Mouse (Mus musculus) mouse embryonic stem cell (cell line): Measurements from ENCODE around the gene Dnttip2.
"Not testable (repeated sequence)": the region's sequence is repeated elsewhere in the genome, so short reads cannot be mapped to it uniquely, and the experiment has no call there.

Experiments
- in situ Hi-C, 2 experiments: fragments of 300-500 bp; cut with MboI; formaldehyde crosslinking; loops; 1 replicate in 1 of 2; 3 replicates in 1 of 2; pipeline ENCODE4 v1.14.3; 2019 to 2020; ENCODE audit warnings: low sequenced_read_pairs in 2 of 2, low pct_unique_long_range_greater_than_20kb in 1 of 2, mixed read lengths in 1 of 2; ENCODE audit not compliant: unreplicated experiment in 1 of 2

Gene Dnttip2

DNA sequence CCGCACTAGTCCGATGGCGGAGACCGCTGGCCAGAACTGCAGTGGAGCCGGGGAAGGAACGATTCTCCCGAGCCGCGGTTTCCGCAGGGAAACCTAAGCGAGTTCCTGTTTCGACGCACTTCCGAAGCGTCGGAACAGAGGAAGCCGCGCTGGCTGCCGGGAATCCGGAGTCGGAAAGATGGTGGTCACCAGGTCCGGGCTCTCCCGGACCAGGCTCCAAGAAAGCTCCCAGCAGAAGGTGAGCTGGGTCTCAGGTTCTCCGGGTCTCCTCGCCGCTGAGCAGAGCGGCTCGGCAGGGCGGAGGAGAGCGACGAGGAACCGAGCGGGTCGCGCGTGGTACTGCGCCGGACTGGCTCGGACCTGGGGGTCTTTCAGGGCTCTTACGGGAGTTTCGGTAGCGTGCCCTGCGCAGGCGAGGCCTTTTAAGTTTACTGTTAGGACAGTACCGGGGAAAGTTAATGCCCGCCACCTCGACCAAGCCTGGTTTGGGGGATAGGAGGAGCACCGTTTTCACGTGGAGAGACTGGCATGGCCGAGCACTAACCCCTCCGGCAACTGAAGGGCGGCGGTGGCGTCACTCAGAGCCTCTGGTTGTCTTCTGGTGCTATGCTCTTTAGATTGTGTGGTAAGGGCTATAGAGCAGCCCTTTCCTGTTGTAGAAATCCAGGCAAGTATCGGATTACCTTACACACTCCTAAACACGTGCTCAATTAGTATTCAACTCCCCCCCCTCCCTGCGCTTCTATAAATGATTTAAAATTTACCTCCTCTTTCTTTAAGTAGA, at the start of gene Dnttip2:
Gene Dnttip2, plus strand, starts transcription at position 148 of the 784 bp plus-strand sequence.
- in situ Hi-C loops: no loop called here

GRCm38 (mm10) chr3:122226972-122227371, 47.2 kb upstream of the Dnttip2 start:
- in situ Hi-C loops: not testable (repeated sequence)

- in situ Hi-C loops: no loop called here
These were observed 38.4 kb upstream of the Dnttip2 start for GRCm38 (mm10) chr3:122235772-122236171.

DNA sequence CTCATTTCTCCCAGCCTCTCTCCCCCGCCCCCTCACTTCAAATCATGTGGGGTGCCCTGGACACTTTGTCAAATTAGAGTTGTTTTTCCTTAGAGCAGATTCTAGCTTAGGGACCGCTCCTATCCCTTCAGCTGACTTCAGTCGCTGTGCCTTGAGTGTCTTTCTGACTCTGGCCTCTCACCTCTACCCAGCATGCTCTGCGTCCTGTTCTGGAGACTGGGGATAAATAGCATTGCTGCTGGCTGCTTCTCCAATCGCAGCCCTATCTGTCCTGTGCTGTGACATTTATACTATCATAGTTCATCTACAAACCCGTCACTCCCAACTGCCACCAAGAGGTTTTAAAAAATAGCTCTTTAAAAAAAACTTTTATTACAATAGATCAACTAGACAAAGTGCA, 31.3 kb upstream of the Dnttip2 start:
- in situ Hi-C loops: no loop called here

DNA sequence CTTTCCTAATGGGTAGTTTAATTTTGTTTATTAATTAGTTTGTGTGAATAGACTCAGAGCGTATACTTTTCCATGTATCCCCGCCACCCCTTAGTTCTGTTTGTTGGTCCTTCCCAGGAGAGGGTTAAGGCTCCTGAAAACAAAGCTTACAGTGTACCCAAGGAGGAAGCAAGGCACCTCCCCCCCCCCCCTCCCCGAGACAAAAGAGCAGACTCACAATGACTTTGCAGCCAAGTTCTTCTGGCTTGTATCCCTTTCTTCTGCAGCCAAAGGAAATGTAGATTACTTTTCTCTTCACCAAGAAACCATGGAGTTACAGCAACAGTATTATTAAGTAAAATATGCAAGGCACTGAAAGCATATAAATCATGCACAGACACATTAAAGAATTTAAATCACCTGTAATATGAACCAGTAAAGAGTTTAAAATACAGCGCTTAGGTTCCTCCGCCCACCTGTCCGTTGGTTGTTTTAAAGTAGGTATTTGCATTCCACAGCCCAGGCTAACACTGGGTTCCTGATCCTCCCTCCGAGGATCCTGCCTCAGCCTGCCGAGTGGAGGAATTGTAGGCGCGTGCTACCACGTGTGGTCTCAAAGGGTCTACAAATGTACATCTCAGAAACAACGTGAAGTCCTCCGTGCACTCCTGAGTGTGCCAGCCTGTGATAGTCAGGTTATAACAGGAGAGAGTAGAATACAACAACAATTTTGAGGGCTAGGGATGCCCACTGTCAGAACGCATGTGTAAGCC, 30.6 kb upstream of the Dnttip2 start:
- in situ Hi-C loops: no loop called here

GRCm38 (mm10) chr3:122244759-122245158, 29.4 kb upstream of the Dnttip2 start:
- in situ Hi-C loops: no loop called here

DNA sequence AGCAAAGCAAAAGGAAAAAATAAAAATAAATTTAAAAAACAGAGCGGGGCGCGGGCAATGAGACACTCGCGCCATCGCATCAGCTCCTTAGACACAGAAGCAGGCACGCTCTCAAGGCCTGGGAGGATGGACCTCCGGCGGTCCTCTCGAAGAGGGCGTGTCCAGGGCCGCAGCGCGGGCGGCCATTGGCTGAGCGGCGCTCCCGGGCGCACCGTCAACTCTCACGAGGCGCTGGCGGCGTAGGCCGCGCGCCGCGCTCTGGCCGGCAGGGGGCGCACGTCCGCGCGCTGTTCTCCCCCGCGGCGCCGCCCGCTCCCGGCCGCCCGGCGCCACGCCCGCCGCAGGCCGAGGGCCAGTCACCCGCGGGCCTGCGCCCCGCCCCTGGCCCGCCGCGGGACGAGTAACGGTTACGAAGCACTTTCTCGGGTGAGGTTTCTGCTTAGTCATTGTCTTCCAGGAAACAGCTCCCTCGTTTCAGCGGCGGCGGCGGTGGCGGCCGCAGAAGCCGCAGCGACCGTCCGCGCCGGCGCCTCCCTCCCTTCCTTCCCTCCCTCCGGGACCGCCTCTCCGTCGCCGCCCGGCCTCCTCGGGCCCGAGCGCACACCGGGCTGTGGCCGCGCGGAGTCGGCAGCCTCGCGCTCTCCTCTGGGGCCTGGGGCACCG, 28.8 kb upstream of the Dnttip2 start, which contains the start of gene Gclm:
Gene Gclm, plus strand, starts transcription at position 343 of the 663 bp plus-strand sequence.
- in situ Hi-C loops: no loop called here

GRCm38 (mm10) chr3:122245878-122246332, 28.3 kb upstream of the Dnttip2 start:
- in situ Hi-C loops: no loop called here

GRCm38 (mm10) chr3:122246406-122246805, 27.8 kb upstream of the Dnttip2 start:
- in situ Hi-C loops: no loop called here

GRCm38 (mm10) chr3:122246986-122247767, 27.0 kb upstream of the Dnttip2 start:
- in situ Hi-C loops: no loop called here

DNA sequence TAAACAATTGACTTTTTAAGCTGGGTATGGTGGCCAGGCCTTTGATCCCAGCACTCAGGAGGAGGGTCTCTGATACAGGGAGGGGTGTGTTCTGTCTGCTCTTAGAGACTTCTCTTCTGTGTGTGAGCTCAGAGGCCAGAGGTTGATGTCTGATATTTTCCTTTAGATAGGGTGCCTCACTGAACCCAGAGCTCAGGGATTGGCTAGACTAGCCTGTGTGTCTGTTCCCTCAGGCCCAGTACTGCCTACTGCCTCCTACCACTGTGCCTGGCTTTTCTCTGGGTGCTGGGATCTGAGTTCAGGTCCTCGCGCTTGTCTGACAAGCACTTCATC, 26.5 kb upstream of the Dnttip2 start:
- in situ Hi-C loops: no loop called here

DNA sequence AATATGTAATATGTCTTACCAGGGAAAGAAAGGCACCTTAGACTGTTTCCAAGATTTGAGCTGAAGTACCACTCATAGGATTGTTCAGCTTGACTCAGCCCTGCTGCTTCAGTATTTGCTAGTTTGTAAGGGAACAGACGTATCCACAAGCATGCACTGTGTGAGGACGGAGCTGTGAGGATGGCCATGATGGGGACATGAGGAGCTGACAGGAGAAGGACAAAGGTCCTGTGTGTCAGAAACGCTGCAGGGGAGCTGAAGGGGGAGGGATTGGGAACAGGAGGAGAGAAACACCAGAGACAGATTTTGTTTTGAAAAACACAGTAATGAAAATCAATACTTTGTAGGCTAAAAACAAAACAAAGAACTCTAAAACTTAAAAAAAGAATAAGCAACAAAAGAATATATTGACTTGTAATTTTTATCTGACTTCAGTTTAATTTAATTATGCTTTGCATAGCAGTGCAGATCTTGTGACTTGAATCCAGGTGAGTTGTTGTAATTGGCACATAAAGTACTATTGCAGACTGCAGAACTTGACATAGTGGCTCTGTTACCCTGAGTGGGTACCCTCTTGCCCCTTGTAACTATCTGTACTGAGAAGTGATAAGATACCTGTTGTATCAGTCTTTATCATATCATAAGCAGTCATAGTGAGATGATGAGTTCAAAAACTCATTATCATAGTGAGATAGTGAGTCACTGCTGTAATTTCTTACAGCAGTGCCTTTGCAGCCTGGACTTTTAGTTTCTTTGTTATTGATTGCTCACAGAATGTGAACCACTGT, 21.5 kb upstream of the Dnttip2 start:
- in situ Hi-C loops: no loop called here

- in situ Hi-C loops: not testable (repeated sequence)
These were observed 20.1 kb upstream of the Dnttip2 start for GRCm38 (mm10) chr3:122254050-122254449.

DNA sequence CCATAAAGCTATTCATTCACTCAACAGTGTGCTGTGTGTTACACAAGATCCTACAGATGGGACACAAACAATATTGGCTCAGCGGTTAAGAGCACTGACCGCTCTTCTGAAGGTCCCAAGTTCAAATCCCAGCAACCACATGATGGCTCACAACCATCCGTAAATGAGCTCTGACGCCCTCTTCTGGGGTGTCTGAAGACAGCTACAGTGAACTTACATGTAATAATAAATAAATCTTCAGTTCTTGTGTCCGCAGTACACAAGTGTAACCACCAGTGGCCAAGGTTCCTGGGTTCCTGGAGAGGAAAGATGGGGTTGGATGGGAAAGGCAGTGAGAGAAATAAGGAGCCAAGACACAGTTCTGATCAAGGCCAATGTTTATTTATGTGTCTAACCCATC, 4.2 kb upstream of the Dnttip2 start:
- in situ Hi-C loops: no loop called here

GRCm38 (mm10) chr3:122272565-122272964, 1.6 kb upstream of the Dnttip2 start:
- in situ Hi-C loops: not testable (repeated sequence)

DNA sequence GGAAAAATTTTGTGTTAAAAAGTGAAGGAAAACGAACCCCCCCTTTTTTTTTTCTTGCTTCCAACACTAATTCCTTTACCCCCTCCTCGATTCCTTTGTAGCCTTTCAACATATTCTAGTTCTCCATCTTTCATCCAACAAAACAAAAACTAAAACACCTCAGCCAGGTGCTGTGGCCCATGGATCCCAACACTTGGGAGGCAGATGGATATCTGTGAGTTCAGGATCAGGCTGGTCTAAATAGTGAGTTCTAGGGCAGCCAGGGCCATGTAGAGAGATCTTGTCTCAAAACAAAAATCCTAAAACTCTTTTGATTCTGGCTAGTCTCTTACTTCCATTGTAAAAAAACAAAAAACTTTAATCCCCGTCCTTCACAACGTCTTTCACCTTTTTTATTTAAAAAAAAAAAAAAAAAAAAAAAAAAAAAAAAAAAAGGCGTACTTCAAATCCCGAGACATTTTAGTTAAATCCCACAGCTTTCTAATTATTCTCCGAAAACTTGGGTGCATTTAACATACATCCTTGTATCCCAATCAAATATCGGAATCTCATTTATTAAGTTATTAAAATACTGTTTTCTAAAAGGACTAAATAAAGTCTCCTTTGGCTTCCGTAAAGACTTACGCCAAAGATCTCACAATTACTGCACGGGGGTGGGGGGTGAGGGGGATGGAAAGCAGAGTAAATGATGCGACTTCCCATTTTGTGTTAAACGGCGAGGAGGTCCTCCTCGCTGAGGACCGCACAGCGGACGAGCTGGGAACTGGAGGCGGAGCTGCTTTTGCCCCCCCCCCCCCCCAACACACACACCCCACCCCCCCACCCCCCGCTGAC, 564 bp upstream of the Dnttip2 start:
- in situ Hi-C loops: no loop called here

- in situ Hi-C loops: no loop called here
These were observed 923 bp downstream of the Dnttip2 start for GRCm38 (mm10) chr3:122275111-122275510.
